Mouse (Mus musculus) cerebellum, adult 2 months (tissue): Measurements from ENCODE around the gene Galk1. TPM values are rescaled to one million over a fixed set of nuclear protein-coding genes. Genes with fewer than 3 reads are reported as not detected.

Experiments
- DNase-seq, 2 experiments: peaks; one replicate each; pipeline ENCODE4 v3.0.0; 2021
- H3K27ac ChIP-seq: fragments of 200-500 bp; 2 replicates; pipeline ENCODE4 v1.5.1; 2012; ENCODE audit warnings: low read length, control low read depth, inconsistent platforms; ENCODE audit not compliant: insufficient read depth
- H3K27me3 ChIP-seq: fragments of 200-500 bp; 2 replicates; pipeline ENCODE4 v1.6.1; 2012; ENCODE audit warnings: inconsistent platforms, mild to moderate bottlenecking, low read length, moderate library complexity; ENCODE audit not compliant: control insufficient read depth, insufficient read depth
- H3K4me1 ChIP-seq: fragments of 200-500 bp; 2 replicates; pipeline ENCODE4 v1.6.1; 2011; ENCODE audit warnings: low read length; ENCODE audit not compliant: control insufficient read depth, insufficient read depth
- H3K4me3 ChIP-seq: fragments of 200-500 bp; replicated peaks from 2 replicates; pipeline ENCODE3; 2011; ENCODE audit warnings: mild to moderate bottlenecking, low read depth, low read length, control low read depth; ENCODE audit not compliant: insufficient read depth
- CTCF ChIP-seq: fragments of 200-500 bp; IDR thresholded peaks from 2 replicates; pipeline ENCODE4 v1.5.1; 2011; ENCODE audit warnings: low read depth, mild to moderate bottlenecking, control low read depth, low read length, moderate library complexity, borderline replicate concordance; ENCODE audit not compliant: insufficient read depth
- POLR2A ChIP-seq: fragments of 200-500 bp; IDR thresholded peaks from 2 replicates; pipeline ENCODE4 v1.6.1; 2011; ENCODE audit warnings: low read length, control low read depth, borderline replicate concordance; ENCODE audit not compliant: insufficient read depth
- WGBS: fragments of 180-500 bp; shearing (Covaris S2); methylation state at CpG from one replicate; pipeline ENCODE4 v1.1.7; 2018; 5-methylcytosine and 5-hydroxymethylcytosine counted together
- polyA plus RNA-seq: library from polyadenylated mRNA; depleted of rRNA; stranded (reverse); fragments of >200 nt; gene quantifications from 2 replicates; pipeline ENCODE4 v1.2.3, GENCODE M21; 2012

The Galk1 gene
- polyA plus RNA-seq, 1 experiment = 14.8 TPM

DNA sequence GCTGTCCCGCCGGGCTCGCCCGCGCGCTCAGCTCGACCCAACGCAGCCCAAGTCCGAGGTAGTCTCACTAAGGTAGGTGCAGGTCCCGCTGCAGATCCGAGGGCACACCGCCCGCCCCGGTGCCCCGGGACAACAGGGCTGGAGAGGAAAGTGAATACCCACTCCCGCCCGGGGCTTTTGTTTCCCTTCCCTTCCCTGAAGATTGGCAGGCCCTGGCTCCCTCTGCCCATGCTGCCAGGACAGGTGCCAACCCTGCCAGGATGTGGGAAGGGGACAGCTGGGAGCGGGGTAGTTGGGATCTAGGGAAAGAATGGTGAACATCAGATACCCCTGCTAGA is 37.5 kb downstream of the Galk1 start:
- WGBS = 2% methylated on average over 18 of the region's 18 CpGs
- no peak for TF ChIP-seq POLR2A
- no peak for TF ChIP-seq CTCF
- Histone ChIP-seq H3K27ac (no peak overlapping the region), H3K4me1 (no peaks in the 10 kb centered on the region), H3K4me3 (no peak overlapping the region), H3K27me3 (0 out of 2 replicates have a peak, but pooled peaks cover 2% of the 10 kb centered on the region)
- no peak for DNase-seq

DNA sequence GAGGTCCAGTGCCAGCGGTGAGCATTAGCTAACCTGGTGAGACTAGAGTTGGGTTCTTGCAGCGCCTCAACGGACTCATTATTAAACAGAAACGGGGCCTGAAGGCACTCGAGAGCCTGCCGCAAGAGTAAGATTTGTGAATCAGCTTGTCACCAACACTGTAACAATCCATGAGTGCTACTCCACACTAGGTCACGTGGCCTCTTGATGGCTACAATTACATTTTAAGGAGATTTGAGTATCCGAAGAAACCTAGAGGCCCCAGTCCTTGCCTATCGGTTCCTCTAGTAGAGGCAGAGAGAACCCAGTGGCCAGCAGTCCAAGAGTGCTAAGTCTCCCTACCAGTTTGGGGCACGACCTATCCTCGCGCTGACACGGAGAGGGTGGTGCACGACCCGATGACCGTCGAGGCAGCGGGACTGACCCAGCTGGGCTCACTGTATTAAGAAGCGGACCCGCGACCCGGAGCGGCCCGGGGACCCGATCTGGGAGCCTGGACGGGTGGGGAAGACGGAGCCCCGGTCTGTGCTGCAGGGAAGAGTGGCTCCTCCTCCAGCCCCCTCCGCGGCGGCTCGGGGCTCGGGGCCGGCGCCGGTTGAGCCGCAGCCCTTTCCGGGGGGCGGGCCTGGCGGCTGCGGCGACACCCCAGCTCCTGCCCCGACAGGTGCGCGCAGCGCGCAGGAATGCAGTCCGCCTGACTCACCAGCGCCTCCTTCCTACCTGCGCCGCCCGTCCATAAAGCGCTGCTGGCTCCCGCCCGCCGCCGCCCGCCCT is 38.0 kb downstream of the Galk1 start, which contains the start of gene Itgb4:
TSS of gene Itgb4 (plus strand) at position 401 of the 774 bp plus-strand sequence.
- Histone ChIP-seq H3K27ac (no peak within 1 kb of the TSS), H3K27me3 (0 out of 2 replicates have a peak, but pooled peaks cover 2% of the 10 kb centered on the region), H3K4me1 (no peaks in the 10 kb centered on the region), H3K4me3 (no peak within 1 kb of the TSS)
- 11% methylated on average over 57 of the region's 58 CpGs for WGBS
- peak in 1 of 2 experiments; percentile 25 for DNase-seq
- TF ChIP-seq POLR2A = no peak
- 0 out of 2 replicates have a peak, but pooled peaks have one; percentile 2 for TF ChIP-seq CTCF

DNA sequence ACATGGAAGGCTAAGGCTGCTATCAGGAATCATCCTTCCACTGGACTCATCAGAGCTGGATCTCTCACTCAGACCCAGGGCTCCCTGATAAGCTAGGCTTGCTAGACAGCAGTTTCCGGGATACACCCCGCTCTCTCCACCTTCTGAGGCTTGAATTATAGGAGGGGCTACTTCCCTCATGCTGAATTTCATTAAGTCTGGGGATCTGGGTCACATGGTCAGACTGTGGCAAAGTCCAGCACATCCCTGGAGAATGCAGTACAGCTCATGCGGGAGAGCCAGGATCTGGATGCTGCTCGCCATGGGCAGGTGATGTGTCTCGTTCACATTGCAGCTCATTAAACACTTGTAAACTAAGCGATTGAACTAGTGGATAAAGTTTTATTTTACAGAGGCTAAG is 41.5 kb downstream of the Galk1 start:
- no peak for TF ChIP-seq POLR2A
- no peak for TF ChIP-seq CTCF
- Histone ChIP-seq H3K27me3 (0 out of 2 replicates have a peak, but pooled peaks cover 2% of the 10 kb centered on the region), H3K4me3 (no peak overlapping the region), H3K27ac (no peak overlapping the region), H3K4me1 (no peaks in the 10 kb centered on the region)
- no peak for DNase-seq
- 75% methylated on average over 6 of the region's 6 CpGs for WGBS

DNA sequence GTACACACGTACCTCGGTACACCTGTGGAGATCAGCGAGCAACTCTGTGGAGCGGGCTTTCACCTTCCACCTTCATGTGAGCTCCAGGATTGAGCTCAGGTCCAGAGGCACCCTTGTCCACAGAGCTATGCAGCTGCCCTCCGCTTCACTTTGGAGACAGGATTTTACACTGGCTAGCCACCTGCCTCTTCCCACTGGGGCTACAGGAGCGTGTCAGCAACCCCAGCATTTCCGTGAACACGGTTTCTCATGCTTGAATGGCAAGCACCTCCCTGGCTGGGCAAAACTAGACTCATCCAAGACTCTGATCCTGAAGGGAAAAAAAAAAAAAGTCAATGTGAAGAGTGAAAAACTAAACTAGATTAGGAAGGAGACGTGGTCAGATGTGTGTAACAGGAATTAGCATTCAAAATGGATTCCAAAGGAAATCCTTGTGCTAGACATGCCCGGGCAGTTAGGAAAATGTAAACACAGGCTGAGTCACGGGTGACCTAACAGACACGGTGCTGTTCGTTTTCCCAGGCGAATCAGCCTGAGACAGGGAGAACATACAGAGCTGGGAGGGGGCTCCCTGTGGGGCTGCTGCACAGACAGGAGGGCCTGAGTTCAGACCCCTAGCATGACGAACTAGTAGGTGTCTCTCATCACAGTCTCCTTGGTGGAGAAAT is 42.4 kb downstream of the Galk1 start:
- DNase-seq = no peak
- Histone ChIP-seq H3K27me3 (0 out of 2 replicates have a peak, but pooled peaks cover 2% of the 10 kb centered on the region), H3K4me1 (no peaks in the 10 kb centered on the region), H3K4me3 (no peak overlapping the region), H3K27ac (no peak overlapping the region)
- 54% methylated on average over 15 of the region's 15 CpGs for WGBS
- no peak for TF ChIP-seq POLR2A
- TF ChIP-seq CTCF = no peak

DNA sequence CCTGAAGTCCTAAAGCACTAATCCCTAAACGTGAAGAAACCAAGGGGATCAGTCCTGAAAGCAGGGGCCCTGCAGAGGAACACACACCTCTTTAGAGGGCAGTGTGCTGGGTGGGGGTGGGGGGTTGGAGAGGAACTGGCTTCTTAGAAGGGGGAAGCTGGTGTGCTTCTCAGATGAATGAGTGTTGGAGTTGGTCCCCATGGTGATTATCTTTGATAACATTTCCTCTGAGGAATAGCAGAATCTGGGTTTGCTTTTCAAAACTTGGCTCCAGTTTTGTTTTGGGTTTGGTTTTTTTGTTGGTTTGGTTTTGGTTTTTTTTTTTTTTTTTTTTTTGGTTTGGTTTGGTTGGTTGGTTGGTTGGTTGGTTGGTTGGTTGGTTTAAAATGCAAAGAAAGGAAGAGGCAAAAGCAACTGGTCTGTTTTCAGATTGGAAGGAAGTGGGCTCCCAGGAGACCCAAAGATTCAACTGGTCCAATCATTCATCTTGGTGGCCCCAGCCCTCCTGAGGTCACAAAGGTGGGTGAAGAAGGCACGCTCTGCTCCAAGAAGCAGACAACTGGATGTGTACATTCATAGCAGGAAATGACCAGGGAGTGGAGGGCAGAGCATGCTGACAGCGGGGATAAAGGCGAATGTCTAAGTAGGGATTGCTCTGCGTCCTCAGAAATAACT is 43.7 kb downstream of the Galk1 start:
- Histone ChIP-seq H3K27me3 (no peaks in the 10 kb centered on the region), H3K4me3 (no peak overlapping the region), H3K27ac (no peak overlapping the region), H3K4me1 (no peaks in the 10 kb centered on the region)
- 73% methylated on average over 5 of the region's 5 CpGs for WGBS
- DNase-seq = no peak
- TF ChIP-seq POLR2A (no peak), CTCF (no peak)

DNA sequence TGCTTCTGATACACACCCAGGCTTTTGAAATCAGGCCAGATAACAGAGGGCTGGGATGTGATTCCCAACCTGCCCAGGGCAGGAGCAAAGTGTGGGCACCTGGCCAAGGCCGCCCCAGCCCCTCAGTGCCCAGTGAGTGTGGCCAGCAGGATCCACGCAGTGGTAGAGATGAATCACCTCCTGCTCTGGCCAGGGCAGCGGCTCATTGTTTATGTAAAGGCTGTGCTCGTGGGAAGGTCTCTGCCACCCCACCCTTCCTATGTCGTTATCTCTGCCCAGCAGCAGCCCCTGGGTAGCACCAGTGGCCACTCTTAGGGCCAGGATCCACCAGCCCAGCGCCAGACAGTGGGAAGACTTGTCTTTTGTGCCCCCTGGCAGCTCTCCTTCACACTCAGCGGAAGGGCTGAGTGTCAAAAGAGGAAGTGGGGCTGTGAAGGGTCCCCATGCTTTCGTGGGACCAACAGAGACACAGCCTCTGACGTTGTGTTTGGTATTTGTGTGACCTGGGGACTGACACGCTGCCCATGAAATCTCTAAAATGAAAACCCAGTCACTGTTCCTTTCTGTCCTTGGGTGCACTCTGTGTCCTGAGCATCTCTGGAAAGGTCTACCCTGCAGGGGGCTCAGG is 47.4 kb downstream of the Galk1 start:
- Histone ChIP-seq H3K27me3 (no peaks in the 10 kb centered on the region), H3K27ac (no peak overlapping the region), H3K4me1 (no peaks in the 10 kb centered on the region), H3K4me3 (no peak overlapping the region)
- no peak for TF ChIP-seq POLR2A
- TF ChIP-seq CTCF = no peak
- WGBS = 63% methylated on average over 10 of the region's 10 CpGs
- no peak for DNase-seq

DNA sequence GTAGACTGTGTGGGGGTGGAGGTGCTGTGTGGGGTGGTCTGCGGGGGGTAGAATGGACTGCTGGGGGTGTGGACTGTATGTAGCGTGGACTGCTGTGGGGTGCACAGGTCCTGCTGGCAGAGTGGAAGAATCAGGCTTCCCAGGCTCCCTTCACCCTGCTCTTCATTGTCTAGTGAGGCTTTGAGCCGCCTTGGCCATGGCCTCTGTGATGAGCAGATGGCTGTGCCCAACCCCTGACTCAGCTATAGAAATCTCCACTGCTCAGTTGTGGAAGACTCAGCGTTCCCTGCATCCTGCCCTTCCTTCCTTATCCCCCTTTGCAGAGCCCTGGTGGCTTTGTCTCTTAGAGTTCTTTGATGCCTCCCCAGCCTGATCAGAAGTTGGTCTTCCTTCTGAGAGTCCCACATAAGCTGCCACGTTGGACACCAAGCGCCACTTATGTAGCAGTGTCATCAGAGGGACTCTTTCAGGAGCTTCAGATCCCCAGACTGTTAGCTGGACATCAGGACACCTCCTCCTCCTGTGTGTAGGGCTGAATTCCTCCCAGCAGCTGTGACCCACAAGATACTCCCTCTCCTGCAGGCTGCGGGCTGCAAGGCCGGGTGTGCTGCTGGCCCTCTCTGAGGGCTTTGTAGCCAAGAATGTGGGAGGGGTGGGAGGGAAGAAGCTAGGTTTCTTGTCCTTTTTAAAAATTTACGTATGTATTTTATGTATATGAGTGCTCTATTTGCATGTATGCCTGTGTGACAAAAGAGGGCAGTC is 49.7 kb downstream of the Galk1 start:
- TF ChIP-seq CTCF (no peak), POLR2A (no peak)
- WGBS = 86% methylated on average over 9 of the region's 9 CpGs
- no peak overlapping the region for H3K4me3 ChIP-seq
- no peak for DNase-seq
- no peaks in the 10 kb centered on the region for H3K4me1 ChIP-seq
- no peaks in the 10 kb centered on the region for H3K27me3 ChIP-seq
- no peak overlapping the region for H3K27ac ChIP-seq
